Mouse (Mus musculus) liver, postnatal 0 days (tissue): ENCODE data around the gene Olfm1.

Source experiments
- CTCF ChIP-seq: sonication (generic); IDR thresholded peaks from 2 replicates; pipeline ENCODE4 v1.5.1; 2016; ENCODE audit warnings: antibody characterized with exemption, low read depth
- EP300 ChIP-seq: IDR thresholded peaks from 2 replicates; pipeline ENCODE4 v1.6.1; 2016; ENCODE audit warnings: antibody characterized with exemption, low read depth, mild to moderate bottlenecking

DNA sequence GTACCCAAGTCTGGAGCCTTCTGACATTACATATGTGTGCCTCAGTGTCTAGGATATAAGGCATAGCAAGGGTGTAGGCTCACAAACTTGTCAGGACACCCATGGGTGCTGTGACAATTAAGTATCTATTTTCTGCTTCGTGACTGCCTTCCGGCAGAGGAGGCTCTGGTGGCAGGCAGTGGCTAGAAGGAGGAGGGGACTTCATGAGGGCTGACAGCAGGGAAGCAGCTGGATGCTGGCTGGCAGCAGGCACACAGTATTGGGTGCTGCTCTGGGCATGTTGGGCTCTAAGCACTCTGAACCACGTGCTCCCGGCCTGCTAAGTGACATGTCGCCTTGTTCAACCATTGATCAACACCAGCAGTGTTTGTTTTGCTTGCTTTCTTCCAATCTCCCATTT lies 32.0 kb downstream of the Olfm1 start:
- no peak for TF ChIP-seq CTCF
- TF ChIP-seq EP300 = no peak
